Mouse (Mus musculus) limb, embryonic 14.5 days (tissue): ENCODE measurements around the gene Kcnq2. TPM values are rescaled to one million over a fixed set of nuclear protein-coding genes. Genes with fewer than 3 reads are reported as not detected.

Experiments used
- ATAC-seq: fragments of 200-750 bp; cut with Nextera tagmentation; 2 replicates; pipeline ENCODE4 v1.8.0; 2017; ENCODE audit warnings: low read depth, moderate number of reproducible peaks, moderate TSS enrichment; ENCODE audit not compliant: low FRiP score
- DNase-seq: peaks from one replicate; pipeline ENCODE4 v3.0.0-alpha.2; 2015; ENCODE audit warnings: low spot score
- H3K27ac ChIP-seq: fragments of 300-500 bp; sonication (generic); replicated peaks from 2 replicates; pipeline ENCODE4 v1.5.1; 2014; ENCODE audit warnings: low read depth, mild to moderate bottlenecking, low read length, moderate library complexity, mixed read lengths
- H3K27me3 ChIP-seq: fragments of 300-500 bp; sonication (generic); 2 replicates; pipeline ENCODE4 v1.6.1; 2014; ENCODE audit warnings: low read length, mixed read lengths; ENCODE audit not compliant: control insufficient read depth, insufficient read depth
- H3K36me3 ChIP-seq: fragments of 300-500 bp; sonication (generic); 2 replicates; pipeline ENCODE4 v1.6.1; 2014; ENCODE audit warnings: mild to moderate bottlenecking, low read length, moderate library complexity, mixed read lengths; ENCODE audit not compliant: control insufficient read depth, insufficient read depth
- H3K4me1 ChIP-seq: fragments of 300-500 bp; sonication (generic); 2 replicates; pipeline ENCODE4 v1.6.1; 2014; ENCODE audit warnings: antibody characterized with exemption, low read length, mixed read lengths; ENCODE audit not compliant: control insufficient read depth, insufficient read depth
- H3K4me2 ChIP-seq: fragments of 300-500 bp; sonication (generic); replicated peaks from 2 replicates; pipeline ENCODE4 v1.6.1; 2014; ENCODE audit warnings: low read depth, mild to moderate bottlenecking, low read length, moderate library complexity; ENCODE audit not compliant: severe bottlenecking
- H3K4me3 ChIP-seq: fragments of 300-500 bp; sonication (generic); replicated peaks from 2 replicates; pipeline ENCODE4 v1.5.1; 2014; ENCODE audit warnings: low read length
- H3K9ac ChIP-seq: fragments of 300-500 bp; sonication (generic); 2 replicates; pipeline ENCODE4 v1.6.1; 2014; ENCODE audit warnings: mild to moderate bottlenecking, low read depth, low read length, moderate library complexity; ENCODE audit not compliant: severe bottlenecking
- H3K9me3 ChIP-seq: fragments of 300-500 bp; sonication (generic); 2 replicates; pipeline ENCODE4 v1.6.1; 2016; ENCODE audit warnings: low read length; ENCODE audit not compliant: control insufficient read depth
- POLR2A ChIP-seq: fragments of 200-500 bp; IDR thresholded peaks from 2 replicates; pipeline ENCODE4 v1.8.0; 2012; ENCODE audit warnings: inconsistent platforms, mild to moderate bottlenecking, moderate library complexity, borderline replicate concordance; ENCODE audit not compliant: insufficient read depth, insufficient read length; ENCODE audit errors: extremely low read depth
- WGBS: fragments of 180-500 bp; shearing (Covaris S2); extraction: QIAGEN DNeasy Blood & Tissue Kit; methylation state at CpG from one replicate; pipeline ENCODE4 v1.1.7; 2014; 5-methylcytosine and 5-hydroxymethylcytosine counted together
- polyA plus RNA-seq, 2 experiments: library from polyadenylated mRNA; depleted of rRNA in 1 of 2; stranded (reverse) in 1 of 2; unstranded in 1 of 2; fragments of >200 nt; fragmentation: Nextera tagmentation in 1 of 2; extraction: Ambion mirVana in 1 of 2; gene quantifications; 2 replicates each; pipeline versions ENCODE4 v1.2.1 to v1.2.3; 2012 to 2014

The Kcnq2 gene
- polyA plus RNA-seq, 2 experiments = 0.28 TPM; not detected in 1

- Histone ChIP-seq H3K4me3 (no peak overlapping the region), H3K4me2 (no peak overlapping the region), H3K27ac (no peak overlapping the region), H3K9ac (no peak overlapping the region), H3K36me3 (no peaks in the 10 kb centered on the region), H3K4me1 (no peaks in the 10 kb centered on the region), H3K9me3 (no peaks in the 10 kb centered on the region), H3K27me3 (no peaks in the 10 kb centered on the region)
- 81% methylated on average over 9 of the region's 9 CpGs for WGBS
- no peak for TF ChIP-seq POLR2A
- ATAC-seq = no peak
- DNase-seq = no peak
Measured at GRCm38 (mm10) chr2:181048986-181049385, 86.1 kb downstream of the Kcnq2 start.

DNA sequence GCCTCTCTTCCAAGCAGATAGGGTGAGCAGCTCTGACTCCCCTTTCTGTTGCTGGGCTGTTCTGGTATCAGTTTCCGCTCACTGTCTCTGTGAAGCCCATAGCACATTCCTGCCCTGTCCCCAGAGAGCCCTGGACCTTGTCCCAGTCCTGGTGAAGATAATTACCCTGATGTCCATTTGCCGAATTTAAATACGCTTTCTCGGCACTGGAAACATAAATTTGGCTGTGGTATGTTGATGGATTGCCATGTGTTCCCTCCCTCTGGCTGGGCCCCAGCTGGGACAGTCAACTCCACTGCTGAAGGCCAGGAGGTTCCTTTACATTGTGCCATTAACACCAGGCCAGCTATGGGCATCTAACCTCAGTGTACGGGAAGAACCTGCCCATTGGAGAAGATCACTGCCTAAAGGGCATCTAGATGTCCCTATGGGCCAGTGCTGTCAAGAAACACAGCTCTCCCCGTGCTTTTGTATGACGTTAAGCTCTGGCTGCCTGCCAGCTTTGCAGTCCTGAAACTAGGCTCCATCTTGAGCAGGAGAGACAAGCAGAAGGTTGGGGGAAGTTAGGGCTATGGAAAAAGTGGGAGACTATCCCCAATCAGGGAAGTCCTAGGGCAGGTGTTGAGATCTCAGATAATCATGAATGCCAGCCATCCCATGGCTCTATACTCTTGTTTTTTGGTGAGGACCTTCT is 86.7 kb downstream of the Kcnq2 start:
- H3K4me3 ChIP-seq = no peak overlapping the region
- H3K27me3 ChIP-seq = no peaks in the 10 kb centered on the region
- no peak for TF ChIP-seq POLR2A
- no peaks in the 10 kb centered on the region for H3K9me3 ChIP-seq
- WGBS = 53% methylated on average over 7 of the region's 7 CpGs
- ATAC-seq (no peak), DNase-seq (no peak)
- no peak overlapping the region for H3K4me2 ChIP-seq
- no peaks in the 10 kb centered on the region for H3K4me1 ChIP-seq
- no peak overlapping the region for H3K27ac ChIP-seq
- no peaks in the 10 kb centered on the region for H3K36me3 ChIP-seq
- no peak overlapping the region for H3K9ac ChIP-seq

GRCm38 (mm10) chr2:181044001-181044400 is 91.1 kb downstream of the Kcnq2 start:
- no peak for TF ChIP-seq POLR2A
- H3K4me3 ChIP-seq = no peak overlapping the region
- DNase-seq (no peak), ATAC-seq (no peak)
- H3K27me3 ChIP-seq = peaks cover 20% of the 10 kb centered on the region
- H3K36me3 ChIP-seq = no peaks in the 10 kb centered on the region
- H3K9ac ChIP-seq = no peak overlapping the region
- H3K4me1 ChIP-seq = no peaks in the 10 kb centered on the region
- WGBS = 21% methylated on average over 3 of the region's 3 CpGs
- no peaks in the 10 kb centered on the region for H3K9me3 ChIP-seq
- H3K27ac ChIP-seq = no peak overlapping the region
- H3K4me2 ChIP-seq = no peak overlapping the region

GRCm38 (mm10) chr2:181043437-181043836 is 91.7 kb downstream of the Kcnq2 start, which contains the start of gene Chrna4:
Gene Chrna4, minus strand, starts transcription at chr2:181043546.
- H3K27me3 ChIP-seq = peaks cover 25% of the 10 kb centered on the region
- DNase-seq (peak; percentile 29), ATAC-seq (no peak)
- no peak within 1 kb of the TSS for H3K9ac ChIP-seq
- H3K9me3 ChIP-seq = no peaks in the 10 kb centered on the region
- TF ChIP-seq POLR2A = no peak
- 52% methylated on average over 3 of the region's 3 CpGs for WGBS
- no peak within 1 kb of the TSS for H3K27ac ChIP-seq
- H3K4me2 ChIP-seq = no peak within 1 kb of the TSS
- H3K36me3 ChIP-seq = no peaks in the 10 kb centered on the region
- no peak within 1 kb of the TSS for H3K4me3 ChIP-seq
- H3K4me1 ChIP-seq = no peaks in the 10 kb centered on the region

- H3K9me3 ChIP-seq = no peaks in the 10 kb centered on the region
- DNase-seq (no peak), ATAC-seq (no peak)
- H3K4me2 ChIP-seq = no peak overlapping the region
- no peak overlapping the region for H3K4me3 ChIP-seq
- no peak overlapping the region for H3K27ac ChIP-seq
- no peaks in the 10 kb centered on the region for H3K36me3 ChIP-seq
- TF ChIP-seq POLR2A = no peak
- H3K9ac ChIP-seq = no peak overlapping the region
- no peaks in the 10 kb centered on the region for H3K4me1 ChIP-seq
- H3K27me3 ChIP-seq = peaks cover 36% of the 10 kb centered on the region
Measured at GRCm38 (mm10) chr2:181042376-181042775, 92.7 kb downstream of the Kcnq2 start.
